Mouse (Mus musculus): ENCODE measurements around the gene Sphk1. TPM values are rescaled to one million over a fixed set of nuclear protein-coding genes. Genes with fewer than 3 reads are reported as not detected.

Sphk1 gene
- total RNA-seq, 2 experiments from 2014 or later: 1.3 to 2.4 TPM

DNA sequence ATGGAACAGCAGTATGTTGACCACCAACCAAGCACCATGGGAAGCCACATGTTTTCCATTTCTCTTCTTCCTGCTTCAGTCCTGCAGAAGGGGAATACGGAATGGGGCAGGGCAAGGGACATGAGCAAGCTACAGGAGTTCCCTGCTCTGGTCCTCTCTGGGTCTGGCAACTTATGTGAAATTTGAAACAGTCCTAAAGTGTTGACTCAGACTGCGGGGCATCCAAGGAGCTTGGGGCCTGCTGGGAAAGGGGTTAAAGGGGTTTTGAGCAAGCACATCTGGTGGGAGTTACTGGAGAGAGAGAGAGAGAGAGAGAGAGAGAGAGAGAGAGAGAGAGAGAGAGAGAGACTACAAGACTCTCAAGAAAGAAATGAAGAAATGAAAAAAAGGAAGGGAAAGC lies 22.0 kb upstream of the Sphk1 start:
- DNase-seq: no peak

DNA sequence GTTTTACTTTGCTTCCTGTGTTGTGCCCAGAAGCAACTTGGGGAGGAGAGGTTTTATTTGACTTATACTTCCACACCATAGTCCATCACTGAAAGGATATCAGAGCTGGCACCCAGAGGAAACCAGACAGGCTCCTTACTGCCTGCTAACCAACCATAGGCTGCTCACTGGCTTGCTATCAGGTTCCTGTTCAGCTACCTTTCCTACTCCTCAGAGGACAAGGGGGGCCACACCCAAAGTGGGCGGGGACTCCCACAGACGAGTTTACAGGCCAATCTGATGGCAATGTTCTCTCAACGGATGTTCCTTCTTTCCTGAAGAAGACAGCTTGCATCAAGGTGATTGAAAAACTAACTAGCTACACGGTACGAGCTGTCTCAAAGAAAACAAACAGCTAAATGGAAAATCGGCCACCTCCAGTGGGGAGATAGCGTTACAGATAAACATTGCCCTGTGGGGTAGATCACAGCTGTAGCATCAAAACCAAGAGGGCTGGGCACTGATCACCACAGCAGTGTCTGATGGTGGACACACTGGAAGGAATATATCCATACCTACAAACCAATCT lies 19.3 kb upstream of the Sphk1 start:
- no peak for DNase-seq

DNA sequence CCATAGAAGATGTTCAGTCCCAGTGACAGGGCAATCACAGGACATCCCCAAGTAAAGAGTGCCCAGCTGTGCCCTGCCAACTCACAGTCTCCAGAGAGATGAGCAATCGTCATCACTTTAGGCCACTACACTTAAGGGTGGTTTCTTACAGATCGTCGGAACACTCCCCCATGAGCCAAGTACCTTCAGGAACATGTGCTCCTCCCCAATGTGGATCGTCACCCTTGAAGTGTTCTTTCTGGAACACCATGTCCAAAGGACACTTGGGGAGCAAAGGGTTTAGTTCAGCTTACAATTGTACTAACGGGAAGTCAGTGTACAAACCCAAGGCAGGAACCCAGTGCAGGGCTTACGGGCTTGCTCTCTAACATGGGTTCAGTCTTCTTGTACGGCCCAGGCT lies 18.6 kb upstream of the Sphk1 start:
- DNase-seq: no peak

DNA sequence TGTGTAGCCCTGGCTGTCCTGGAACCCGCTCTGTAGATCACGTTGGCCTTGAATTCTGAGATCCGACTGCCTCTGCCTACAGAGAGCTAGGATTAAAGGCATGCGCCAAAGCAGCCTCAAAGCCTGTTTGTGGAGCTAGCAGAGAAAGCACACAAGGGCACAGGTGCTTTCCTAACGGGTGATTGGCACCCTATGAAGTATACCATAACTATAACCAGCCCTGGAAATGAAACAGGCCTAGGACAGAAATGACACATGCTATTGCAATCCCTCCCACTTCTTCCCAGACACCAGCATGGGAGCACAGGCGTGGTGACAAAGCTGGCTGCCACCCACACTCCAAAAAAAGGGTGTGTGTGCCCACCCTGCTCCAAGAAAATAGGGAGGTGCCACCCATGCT lies 17.7 kb upstream of the Sphk1 start:
- DNase-seq: peak in 1 of 2 experiments; percentile 42

DNA sequence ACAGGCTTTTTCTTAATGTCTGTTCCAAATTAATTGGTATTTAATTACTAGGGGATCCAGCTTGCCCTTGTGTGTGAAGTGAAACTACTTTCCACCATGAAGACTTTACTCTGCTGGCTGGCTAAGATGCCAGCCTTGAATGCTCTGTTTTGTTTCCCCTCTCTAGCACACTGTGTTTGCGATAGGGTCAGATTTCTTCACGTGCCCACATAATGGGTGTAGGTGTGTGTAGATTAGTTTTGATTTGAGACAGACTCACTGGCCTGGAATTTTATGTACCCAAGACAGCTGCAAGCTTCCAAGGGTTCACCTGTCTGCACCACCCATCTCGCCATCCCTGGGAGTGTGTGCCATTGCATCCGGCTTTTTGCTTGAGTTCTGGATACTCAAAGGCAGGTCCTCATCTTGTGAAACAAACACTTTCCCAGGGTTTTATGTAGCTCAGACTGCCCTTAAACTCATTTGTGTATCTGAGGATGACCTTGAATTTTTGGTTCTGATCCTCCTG lies 17.1 kb upstream of the Sphk1 start:
- no peak for DNase-seq

DNA sequence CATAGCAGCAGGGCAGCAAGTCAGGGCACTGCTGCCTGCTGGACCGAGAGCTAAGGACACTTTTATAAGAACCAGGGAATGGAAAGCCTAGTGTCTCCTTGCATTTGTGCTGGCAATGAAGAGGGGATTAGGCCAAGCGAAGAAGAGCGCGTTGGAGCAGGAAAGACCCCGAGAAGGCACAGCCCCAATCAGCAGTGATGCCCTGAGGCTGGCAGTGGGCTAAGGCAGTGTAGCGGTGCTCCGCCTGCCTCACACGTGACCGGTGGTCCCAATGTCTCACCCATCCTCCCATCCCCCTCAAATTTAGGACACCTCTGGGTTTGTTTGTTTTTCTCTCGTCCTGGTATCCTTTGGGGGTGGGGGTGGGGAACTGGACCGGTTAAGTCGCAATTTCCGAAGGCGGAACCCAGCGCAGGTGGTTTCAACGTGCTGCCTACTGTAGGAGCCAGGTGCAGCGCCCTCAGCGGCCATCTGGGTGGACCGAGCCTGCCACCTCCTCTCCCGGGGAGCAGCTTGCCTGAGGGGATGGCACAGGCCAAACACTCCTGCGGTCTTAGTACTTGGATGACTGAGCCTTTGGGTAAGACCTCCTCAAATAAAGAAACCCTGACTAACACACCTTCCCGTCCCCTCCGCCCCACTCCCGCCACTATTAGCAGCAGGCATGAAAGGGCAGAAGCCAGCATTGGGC lies 15.2 kb upstream of the Sphk1 start:
- no peak for DNase-seq

DNA sequence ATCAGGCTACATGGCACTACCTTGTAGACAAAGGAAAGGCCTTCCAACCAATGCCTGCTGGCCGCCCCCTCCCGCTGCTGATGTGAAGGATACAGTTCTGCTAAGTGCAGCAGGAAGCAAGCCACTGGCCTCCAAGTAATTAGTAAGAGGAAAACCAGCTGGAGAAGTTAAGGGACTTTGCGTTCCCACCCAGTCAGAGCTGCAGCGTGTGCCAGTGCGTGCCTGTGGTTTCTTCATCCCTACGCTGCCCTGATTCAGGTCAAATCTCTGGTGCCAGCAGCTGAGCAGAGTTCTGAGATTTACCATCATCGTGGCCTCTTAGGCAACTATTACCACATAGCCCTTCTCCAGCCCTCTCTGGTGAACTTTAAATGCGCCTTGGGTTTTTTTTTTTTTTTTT lies 12.2 kb upstream of the Sphk1 start:
- no peak for DNase-seq

DNA sequence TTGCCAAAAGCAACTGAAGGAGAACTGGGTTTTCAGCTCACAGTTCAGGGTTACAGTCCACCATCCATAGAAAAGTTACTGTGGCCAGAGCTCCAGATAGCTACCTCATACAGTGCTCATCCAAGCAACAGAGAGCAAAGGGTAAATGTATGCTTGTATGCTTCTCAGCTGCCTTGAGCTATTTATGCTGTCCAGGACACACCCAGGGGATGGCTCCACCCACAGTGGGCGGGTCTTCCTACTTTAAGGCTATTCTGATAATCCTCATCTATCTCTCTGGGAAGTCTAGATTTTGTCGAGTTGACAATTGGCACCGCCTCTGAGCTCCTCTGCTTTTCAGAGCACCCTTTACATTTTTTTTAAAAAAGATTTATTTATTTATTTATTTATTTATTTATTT lies 9.6 kb upstream of the Sphk1 start:
- no peak for DNase-seq

DNA sequence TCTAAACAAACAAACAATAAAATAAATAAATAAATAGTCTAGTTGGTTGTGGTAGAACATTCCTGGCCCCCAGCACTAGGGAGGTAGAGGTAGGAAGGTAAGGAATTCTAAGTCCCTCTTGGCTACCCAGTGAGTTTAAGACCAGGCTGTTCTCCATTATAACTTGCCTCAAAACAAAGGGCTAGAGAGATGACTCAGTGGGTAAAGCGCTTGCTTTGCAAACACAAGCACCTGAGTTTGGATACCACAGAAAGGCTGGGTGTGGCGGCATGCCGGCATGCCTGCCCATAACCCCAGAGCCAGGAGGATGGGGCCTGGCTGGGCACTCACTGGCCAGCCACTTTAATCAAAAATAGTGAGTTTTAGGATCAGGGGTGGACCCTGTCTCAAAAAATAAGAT lies 8.7 kb upstream of the Sphk1 start:
- DNase-seq: no peak

DNA sequence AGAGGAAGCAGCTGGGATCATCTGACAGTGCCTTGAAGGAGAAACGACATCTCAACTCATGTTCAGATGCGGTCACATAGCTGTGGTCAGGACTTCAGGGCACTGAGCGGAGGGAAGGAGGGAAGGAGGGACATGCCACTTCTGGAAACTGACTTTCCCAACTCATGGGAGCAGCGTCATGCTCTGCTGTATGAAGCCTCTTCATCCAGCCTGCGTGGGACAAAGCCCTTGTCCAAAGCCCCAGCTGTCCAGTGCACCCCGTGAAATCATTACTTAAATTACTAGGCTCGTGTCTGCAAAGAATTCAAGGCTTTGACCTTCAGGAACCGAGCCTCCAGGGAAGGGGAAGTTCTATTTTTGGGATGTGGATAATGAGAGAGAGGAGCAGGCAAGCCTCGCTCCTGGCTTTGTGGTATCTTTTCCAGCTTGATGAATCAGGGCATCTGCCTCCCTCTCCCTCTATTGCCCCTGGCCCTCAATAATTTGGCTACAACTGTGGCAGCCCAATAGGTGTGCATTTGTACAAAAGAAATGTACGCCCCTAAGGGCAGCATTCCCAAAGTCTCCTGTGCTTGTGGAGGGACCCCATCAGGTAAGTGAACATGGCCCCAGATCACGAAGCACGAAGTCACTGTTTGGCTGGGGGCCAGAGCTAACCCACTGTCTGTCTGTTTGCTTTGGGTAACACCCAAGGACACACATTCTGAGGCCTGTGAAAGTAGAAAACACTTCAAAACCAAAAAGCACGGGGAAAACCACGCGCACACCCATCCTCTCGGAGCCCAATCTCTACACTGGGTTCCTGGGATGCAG lies 7.6 kb upstream of the Sphk1 start:
- DNase-seq: no peak

DNA sequence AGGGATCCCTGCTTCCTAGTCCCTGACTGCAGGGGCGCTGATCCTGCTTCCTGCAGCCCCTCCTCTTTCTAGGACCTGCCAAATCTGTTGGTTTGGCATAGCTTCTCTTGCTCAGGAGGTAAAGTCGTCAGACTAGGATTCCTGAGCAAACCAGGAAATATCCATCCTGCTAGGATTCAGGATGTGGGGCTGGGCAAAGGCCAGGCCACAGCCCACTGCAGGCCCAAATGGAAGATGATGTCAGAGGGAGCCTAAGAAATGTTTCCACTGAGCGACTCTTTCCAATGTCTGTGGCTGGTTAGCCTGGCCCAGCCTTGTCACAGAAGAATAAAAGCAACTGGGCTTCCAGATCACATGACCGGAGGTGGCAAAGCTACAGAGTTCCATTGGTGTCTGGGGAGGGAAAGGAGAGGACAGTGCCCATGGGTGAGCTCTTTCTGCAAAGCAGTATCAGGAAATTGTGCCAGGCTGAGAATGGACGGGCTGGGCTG lies 7.0 kb upstream of the Sphk1 start:
- DNase-seq: no peak

DNA sequence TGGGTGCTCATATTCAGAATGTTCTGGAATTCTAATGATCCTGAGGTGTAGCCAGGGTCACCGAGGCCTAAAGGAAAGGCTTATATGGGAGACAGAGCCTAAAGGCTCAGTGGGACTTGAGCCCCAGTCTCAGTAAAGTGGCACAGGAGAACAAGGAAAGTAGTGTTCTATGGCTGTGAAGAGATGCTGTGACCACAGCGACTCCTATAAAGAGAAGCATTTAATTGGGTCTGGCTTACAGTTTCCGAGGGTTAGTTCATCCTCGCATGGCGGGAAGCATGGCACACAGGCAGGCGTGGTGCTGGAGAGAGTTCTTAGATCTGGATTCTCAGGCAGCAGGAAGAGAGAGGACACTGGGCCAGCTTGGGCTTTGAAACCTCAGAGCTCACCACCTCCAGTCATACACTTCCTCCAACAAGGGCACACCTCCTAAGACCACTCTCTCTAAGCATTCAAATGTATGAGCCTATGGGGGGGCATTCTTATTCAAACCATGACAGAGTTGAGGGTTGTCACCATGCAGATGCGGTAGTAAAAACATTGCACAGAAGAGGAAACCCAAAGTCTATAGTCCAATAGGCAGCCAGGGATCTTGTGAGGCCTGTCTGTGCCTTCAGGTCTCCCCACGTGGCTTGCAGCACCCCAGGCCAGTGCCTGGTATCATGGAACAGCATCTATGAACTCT lies 1.9 kb upstream of the Sphk1 start:
- DNase-seq: no peak

DNA sequence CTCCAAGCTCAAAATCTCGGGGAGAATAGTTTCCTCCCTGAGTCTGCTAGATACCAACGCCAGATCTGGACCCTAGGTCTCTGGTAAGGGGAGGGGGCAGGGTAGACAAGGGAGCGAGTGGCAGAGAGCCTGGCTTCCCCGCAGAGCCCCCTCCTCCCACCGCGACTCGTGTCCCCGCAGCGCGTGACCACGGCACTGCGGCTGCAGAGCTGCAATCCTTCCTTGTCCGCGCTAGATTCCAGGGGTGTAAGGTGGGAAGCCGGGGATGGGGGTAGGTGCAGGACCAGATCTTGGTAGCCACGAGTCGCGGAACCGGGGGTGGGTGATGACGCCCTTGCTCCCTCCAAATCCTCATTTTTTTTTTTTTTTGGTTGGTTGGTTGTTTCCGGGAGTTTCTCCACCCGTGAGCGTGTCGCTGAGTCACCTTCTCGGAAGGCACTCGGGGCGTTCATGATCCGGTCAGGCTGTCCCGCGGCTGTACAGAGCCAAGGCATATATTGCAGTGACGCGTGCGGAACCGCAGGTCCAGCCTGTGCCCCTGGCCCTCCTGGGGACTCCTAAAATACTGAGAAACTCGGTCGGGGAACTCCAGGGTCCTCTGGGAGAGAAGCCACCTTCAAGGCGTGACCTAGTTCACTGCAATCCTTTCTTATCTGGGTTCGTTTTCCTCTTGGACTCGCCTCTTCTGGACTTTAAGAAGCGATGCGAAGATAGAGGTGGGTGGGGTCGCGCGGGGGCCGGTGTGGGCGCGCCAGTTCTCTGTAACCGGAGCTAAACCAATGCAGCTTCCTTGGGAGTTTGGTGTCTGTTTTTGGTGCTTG lies 856 bp downstream of the Sphk1 start:
- DNase-seq: no peak

DNA sequence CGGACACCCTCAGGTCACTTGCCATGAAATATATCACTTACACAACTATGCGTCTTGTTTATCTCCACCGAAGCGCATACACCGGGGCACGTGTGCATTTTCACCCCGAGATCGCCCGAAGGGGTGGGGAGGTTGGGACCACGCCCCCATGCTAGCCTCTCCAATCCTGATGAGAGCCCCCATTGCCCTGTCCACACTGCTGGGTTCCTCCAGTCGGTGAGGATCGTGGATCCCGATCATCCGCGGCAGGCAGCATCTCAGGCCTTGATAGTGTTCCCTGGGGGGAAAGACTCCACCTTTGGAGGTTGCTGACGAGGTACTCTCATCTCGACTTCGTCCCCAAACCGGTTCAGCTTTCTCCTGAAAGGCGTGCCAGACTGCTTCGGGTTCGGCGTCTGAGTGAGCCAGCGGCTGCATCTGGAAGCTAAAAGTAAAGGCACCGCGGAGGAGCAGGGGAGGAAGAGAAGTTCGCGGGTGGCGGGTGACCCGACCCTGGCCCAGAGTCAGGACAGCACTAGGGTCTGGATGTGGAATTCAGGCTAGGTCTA lies 1.6 kb downstream of the Sphk1 start:
- DNase-seq: no peak

DNA sequence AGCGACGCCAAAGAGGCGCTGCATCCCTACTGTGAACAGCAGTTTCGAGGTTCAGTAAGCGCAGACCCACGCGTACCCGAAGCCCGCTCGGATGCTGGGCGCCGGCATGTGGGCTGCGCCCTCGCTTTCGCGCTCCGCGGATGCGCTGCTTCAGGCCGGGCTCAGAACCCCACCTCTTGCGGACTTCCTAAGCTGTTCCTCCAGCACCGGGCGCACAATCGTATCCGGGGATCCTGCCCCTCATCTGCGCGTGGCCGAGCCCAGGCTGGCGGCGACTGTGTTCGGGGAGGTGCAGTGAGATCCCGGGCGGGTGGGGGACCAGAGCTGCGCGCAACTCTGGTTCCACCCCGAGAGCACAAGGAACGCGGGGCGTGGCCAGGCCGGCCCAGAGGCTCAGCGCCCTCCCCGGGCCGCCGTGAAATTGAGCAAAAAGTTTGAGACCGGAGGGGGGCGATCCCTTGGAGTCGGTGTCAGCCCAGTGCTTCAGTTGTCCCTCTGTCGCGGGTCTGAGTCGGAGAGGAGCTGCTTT lies 2.1 kb downstream of the Sphk1 start:
- peak in 1 of 2 experiments; percentile 36 for DNase-seq

DNA sequence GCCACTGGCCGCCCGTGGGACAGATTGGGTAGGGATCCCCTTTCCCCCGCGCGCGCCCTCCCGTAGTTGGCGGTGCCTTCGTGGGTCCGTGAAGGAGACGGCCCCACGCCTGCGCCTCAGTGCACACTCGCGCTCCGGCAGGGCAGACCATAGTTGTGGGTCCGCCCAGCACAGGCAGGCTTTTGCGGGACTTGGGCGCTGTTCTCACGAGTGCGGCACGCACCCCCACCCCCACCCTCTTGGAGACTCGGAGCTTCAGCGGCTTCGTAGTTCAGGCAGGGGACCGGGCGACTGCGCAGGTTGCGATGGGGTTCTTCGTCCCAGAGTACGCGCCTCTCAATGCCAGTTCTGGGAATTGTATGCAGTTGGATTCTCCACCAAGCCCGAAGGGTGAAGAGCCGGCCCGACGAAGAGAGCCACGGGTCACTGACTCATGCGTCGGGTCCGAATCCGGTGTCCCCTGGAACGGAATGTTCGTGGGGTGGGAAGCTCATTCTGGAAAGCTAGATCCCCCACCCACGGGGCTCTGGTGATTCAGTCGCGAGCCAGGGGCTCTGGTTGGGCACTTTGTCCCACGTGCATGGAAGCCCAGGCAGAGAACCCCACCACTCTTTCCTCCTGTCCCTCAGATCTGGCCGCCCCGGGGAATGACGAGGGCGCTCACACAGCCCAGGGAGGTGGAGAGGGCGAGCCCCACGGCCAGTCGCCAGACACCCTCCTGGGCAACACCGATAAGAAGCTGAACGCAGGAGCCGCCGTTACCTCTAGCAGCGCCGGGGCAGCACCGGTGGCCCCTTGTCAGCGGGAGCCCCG lies 2.8 kb downstream of the Sphk1 start:
- no peak for DNase-seq

DNA sequence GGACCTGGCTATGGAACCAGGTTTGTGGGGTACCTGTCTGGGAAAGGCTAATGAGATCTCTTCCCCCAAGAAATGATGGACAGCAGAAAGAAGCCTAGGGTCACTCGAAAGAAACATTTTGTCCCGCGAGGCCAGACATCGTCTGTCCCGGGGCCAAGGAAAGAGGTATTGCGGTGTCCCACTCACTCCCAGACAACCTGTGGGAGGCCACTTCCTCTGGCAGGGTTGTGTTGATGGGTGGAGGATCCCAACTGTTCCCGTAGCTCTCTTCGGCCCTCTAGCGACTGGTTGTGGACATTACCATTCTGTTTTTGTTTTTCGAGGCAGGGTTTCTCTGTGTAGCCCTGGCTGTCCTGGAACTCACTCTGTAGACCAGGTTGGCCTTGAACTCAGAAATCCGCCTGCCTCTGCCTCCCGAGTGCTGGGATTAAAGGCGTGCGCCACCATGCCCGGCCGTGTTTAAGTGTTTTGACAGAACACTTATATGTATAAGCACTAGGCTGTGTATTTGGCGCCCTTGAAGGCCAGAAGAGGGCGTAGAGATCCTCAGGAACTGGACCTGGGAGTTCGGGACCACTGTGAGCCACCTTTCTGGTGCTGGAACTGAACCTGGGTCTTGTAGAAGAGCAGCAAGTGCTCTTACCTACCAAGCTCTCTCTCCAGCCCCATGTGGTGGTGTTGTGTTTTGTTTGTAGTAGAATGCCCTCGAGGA lies 3.6 kb downstream of the Sphk1 start:
- peak; percentile 56 to 64 for DNase-seq

DNA sequence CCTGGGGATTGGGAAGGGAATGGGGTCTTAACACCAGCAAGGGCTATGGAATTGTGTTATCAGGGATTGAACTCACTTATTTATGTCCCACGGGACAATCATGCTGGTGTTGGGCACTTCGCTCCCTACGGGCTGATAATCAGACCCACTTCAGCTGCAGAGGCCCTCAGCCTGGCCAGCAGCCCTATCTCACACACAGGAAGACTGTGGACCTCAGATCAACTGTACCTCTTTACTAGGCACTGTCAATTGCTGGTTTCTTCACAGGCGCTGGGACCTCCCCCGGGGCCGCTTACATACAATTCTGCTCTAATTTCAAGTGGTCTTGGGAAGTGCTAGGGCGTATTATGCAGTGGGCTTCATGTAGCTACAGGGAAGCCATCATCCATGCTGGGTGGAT lies 6.0 kb downstream of the Sphk1 start:
- DNase-seq: no peak

DNA sequence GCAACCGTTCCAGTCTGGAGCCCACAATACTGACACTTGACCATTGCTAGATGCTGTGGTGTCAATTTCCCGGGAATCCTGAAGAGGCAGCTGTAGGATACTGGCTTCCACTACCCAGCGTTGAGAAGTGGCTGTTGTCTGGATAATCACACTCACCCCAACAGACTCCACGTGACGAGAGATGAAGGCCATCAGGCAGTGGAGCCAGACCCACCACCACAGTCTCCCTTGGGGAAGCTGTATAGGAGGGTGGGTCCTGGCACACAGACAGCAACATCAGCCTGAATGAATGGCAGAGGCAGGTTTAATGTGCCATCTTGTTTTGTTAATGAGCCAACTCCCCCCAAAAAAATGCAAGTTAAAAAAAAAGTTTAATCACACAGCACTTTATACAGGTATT lies 6.7 kb downstream of the Sphk1 start:
- DNase-seq: no peak
